Mouse (Mus musculus): ENCODE data around the gene Smyd3. TPM values are rescaled to one million over a fixed set of nuclear protein-coding genes. Genes with fewer than 3 reads are reported as not detected.

Smyd3 gene
- polyA plus RNA-seq, 1 experiment from 2014 or later, result 24.0 TPM

GRCm38 (mm10) chr1:179114385-179114784, 403.5 kb downstream of the Smyd3 start:
- no peaks in the 10 kb centered on the region for H3K9me3 ChIP-seq (ENCODE audit: control insufficient read depth, low read depth, low read length)
- H3K9ac ChIP-seq (replicated peaks; ENCODE audit: low read depth, low read length), result no peak overlapping the region
- no peaks in the 10 kb centered on the region for H3K36me3 ChIP-seq (ENCODE audit: control insufficient read depth, insufficient read depth, low read length)
- ATAC-seq (ENCODE audit: insufficient number of reproducible peaks, insufficient read depth, low FRiP score, low read depth), result no peak
- peaks cover 16% of the 10 kb centered on the region for H3K4me1 ChIP-seq (ENCODE audit: control insufficient read depth, insufficient read depth, low read length)
- no peak overlapping the region for H3K27ac ChIP-seq (ENCODE audit: low read length)
- 95% methylated on average over 3 of the region's 3 CpGs for WGBS
- no peaks in the 10 kb centered on the region for H3K27me3 ChIP-seq (ENCODE audit: control insufficient read depth, insufficient read depth, low read length)
- H3K4me2 ChIP-seq (replicated peaks; ENCODE audit: low read depth, low read length), result no peak overlapping the region
- H3K4me3 ChIP-seq (ENCODE audit: low read depth, low read length), result no peak overlapping the region

GRCm38 (mm10) chr1:179108759-179109158, 409.1 kb downstream of the Smyd3 start:
- 28% methylated on average over 7 of the region's 7 CpGs for WGBS
- Histone ChIP-seq H3K9me3 (ENCODE audit: control insufficient read depth, low read depth, low read length) (no peaks in the 10 kb centered on the region), H3K4me1 (ENCODE audit: control insufficient read depth, insufficient read depth, low read length) (peaks cover 25% of the 10 kb centered on the region), H3K4me3 (ENCODE audit: low read depth, low read length) (no peak overlapping the region), H3K4me2 (replicated peaks; ENCODE audit: low read depth, low read length) (no peak overlapping the region), H3K27ac (ENCODE audit: low read length) (no peak overlapping the region), H3K27me3 (ENCODE audit: control insufficient read depth, insufficient read depth, low read length) (no peaks in the 10 kb centered on the region), H3K36me3 (ENCODE audit: control insufficient read depth, insufficient read depth, low read length) (no peaks in the 10 kb centered on the region), H3K9ac (replicated peaks; ENCODE audit: low read depth, low read length) (no peak overlapping the region)
- no peak for ATAC-seq (ENCODE audit: insufficient number of reproducible peaks, insufficient read depth, low FRiP score, low read depth)

GRCm38 (mm10) chr1:179107761-179108694, 409.8 kb downstream of the Smyd3 start:
- Histone ChIP-seq H3K9ac (replicated peaks; ENCODE audit: low read depth, low read length) (no peak overlapping the region), H3K36me3 (ENCODE audit: control insufficient read depth, insufficient read depth, low read length) (no peaks in the 10 kb centered on the region), H3K27ac (ENCODE audit: low read length) (peak overlapping the region; percentile 36; the same call in 1 of the 2 replicates), H3K4me3 (ENCODE audit: low read depth, low read length) (no peak overlapping the region), H3K4me2 (replicated peaks; ENCODE audit: low read depth, low read length) (0 out of 2 replicates have a peak overlapping the region, but pooled peaks have one; percentile 14), H3K4me1 (ENCODE audit: control insufficient read depth, insufficient read depth, low read length) (peaks cover 25% of the 10 kb centered on the region), H3K9me3 (ENCODE audit: control insufficient read depth, low read depth, low read length) (no peaks in the 10 kb centered on the region), H3K27me3 (ENCODE audit: control insufficient read depth, insufficient read depth, low read length) (no peaks in the 10 kb centered on the region)
- ATAC-seq (ENCODE audit: insufficient number of reproducible peaks, insufficient read depth, low FRiP score, low read depth), result peak; percentile 66; the same call in 1 of the 2 replicates
- WGBS, result 18% methylated on average over 16 of the region's 16 CpGs

DNA sequence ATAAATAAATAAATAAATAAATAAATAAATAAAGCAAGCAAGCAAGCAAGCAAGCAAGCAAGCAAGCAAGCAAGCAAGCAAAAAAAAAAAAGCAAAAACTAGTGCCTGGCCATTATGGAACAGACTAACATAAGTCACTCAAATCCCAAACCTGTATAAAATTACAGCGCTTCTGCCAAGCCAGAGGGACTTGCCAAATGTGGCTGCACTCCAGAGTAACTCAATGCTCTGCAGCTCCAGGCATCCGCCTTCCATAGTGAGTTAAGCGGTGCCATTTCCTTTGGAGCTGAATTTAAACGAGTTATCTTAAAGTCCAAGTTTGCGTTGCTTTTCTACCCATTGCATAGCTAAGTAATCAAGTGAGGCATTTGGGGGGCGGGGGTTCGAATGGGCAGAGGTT, 410.6 kb downstream of the Smyd3 start:
- Histone ChIP-seq H3K27ac (ENCODE audit: low read length) (peak overlapping the region; percentile 36; the same call in 1 of the 2 replicates), H3K27me3 (ENCODE audit: control insufficient read depth, insufficient read depth, low read length) (no peaks in the 10 kb centered on the region), H3K4me1 (ENCODE audit: control insufficient read depth, insufficient read depth, low read length) (peaks cover 25% of the 10 kb centered on the region), H3K9me3 (ENCODE audit: control insufficient read depth, low read depth, low read length) (no peaks in the 10 kb centered on the region), H3K36me3 (ENCODE audit: control insufficient read depth, insufficient read depth, low read length) (no peaks in the 10 kb centered on the region), H3K9ac (replicated peaks; ENCODE audit: low read depth, low read length) (no peak overlapping the region), H3K4me3 (ENCODE audit: low read depth, low read length) (no peak overlapping the region), H3K4me2 (replicated peaks; ENCODE audit: low read depth, low read length) (no peak overlapping the region)
- no peak for ATAC-seq (ENCODE audit: insufficient number of reproducible peaks, insufficient read depth, low FRiP score, low read depth)
- whole genome bisulfite sequencing, result 32% methylated on average over 7 of the region's 7 CpGs

- Histone ChIP-seq H3K4me3 (ENCODE audit: low read depth, low read length) (no peak overlapping the region), H3K27ac (ENCODE audit: low read length) (no peak overlapping the region; the same call in 1 of the 2 replicates)
Measured at GRCm38 (mm10) chr1:179106702-179107145, 411.1 kb downstream of the Smyd3 start.

GRCm38 (mm10) chr1:179106103-179106701, 411.6 kb downstream of the Smyd3 start:
- Histone ChIP-seq H3K4me2 (replicated peaks; ENCODE audit: low read depth, low read length) (no peak overlapping the region), H3K27ac (ENCODE audit: low read length) (no peak overlapping the region), H3K4me1 (ENCODE audit: control insufficient read depth, insufficient read depth, low read length) (peaks cover 22% of the 10 kb centered on the region), H3K4me3 (ENCODE audit: low read depth, low read length) (no peak overlapping the region), H3K9ac (replicated peaks; ENCODE audit: low read depth, low read length) (no peak overlapping the region), H3K9me3 (ENCODE audit: control insufficient read depth, low read depth, low read length) (no peaks in the 10 kb centered on the region), H3K36me3 (ENCODE audit: control insufficient read depth, insufficient read depth, low read length) (no peaks in the 10 kb centered on the region), H3K27me3 (ENCODE audit: control insufficient read depth, insufficient read depth, low read length) (no peaks in the 10 kb centered on the region)
- no peak for ATAC-seq (ENCODE audit: insufficient number of reproducible peaks, insufficient read depth, low FRiP score, low read depth)
- WGBS, result 72% methylated on average over 18 of the region's 18 CpGs

More at GRCm38 (mm10) chr1:179106702-179107145, 411.1 kb downstream of the Smyd3 start:
- Histone ChIP-seq H3K9me3 (ENCODE audit: control insufficient read depth, low read depth, low read length) (no peaks in the 10 kb centered on the region), H3K4me1 (ENCODE audit: control insufficient read depth, insufficient read depth, low read length) (peaks cover 25% of the 10 kb centered on the region), H3K36me3 (ENCODE audit: control insufficient read depth, insufficient read depth, low read length) (no peaks in the 10 kb centered on the region), H3K27me3 (ENCODE audit: control insufficient read depth, insufficient read depth, low read length) (no peaks in the 10 kb centered on the region), H3K4me2 (replicated peaks; ENCODE audit: low read depth, low read length) (no peak overlapping the region), H3K9ac (replicated peaks; ENCODE audit: low read depth, low read length) (no peak overlapping the region)
- 38% methylated on average over 6 of the region's 6 CpGs for WGBS
- ATAC-seq (ENCODE audit: insufficient number of reproducible peaks, insufficient read depth, low FRiP score, low read depth), result no peak

DNA sequence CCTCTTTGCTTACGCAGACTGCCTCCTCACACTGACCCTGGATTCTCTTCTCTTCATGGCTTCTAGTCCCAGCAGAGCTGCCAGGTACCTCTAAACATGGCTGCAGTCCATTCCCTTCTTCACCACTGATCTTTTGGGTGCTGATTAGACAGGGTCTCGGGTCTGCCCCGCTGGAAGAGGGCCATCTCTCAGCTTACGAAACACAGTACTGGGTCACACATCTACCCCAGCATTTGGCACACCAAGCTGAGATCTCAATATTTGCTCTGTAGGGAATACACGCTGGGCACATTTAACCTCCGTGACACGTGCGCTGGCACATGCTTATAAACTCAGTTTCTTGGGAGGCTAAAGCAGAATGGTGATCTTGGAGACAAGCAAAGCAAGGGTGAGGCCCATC, 413.4 kb downstream of the Smyd3 start:
- no peaks in the 10 kb centered on the region for H3K27me3 ChIP-seq (ENCODE audit: control insufficient read depth, insufficient read depth, low read length)
- no peak overlapping the region for H3K4me3 ChIP-seq (ENCODE audit: low read depth, low read length)
- H3K9ac ChIP-seq (replicated peaks; ENCODE audit: low read depth, low read length), result no peak overlapping the region
- ATAC-seq (ENCODE audit: insufficient number of reproducible peaks, insufficient read depth, low FRiP score, low read depth), result no peak
- no peaks in the 10 kb centered on the region for H3K36me3 ChIP-seq (ENCODE audit: control insufficient read depth, insufficient read depth, low read length)
- H3K4me1 ChIP-seq (ENCODE audit: control insufficient read depth, insufficient read depth, low read length), result peaks cover 22% of the 10 kb centered on the region; the same call in 1 of the 2 replicates
- 94% methylated on average over 8 of the region's 8 CpGs for WGBS
- H3K9me3 ChIP-seq (ENCODE audit: control insufficient read depth, low read depth, low read length), result no peaks in the 10 kb centered on the region
- no peak overlapping the region for H3K27ac ChIP-seq (ENCODE audit: low read length)
- no peak overlapping the region for H3K4me2 ChIP-seq (replicated peaks; ENCODE audit: low read depth, low read length)

DNA sequence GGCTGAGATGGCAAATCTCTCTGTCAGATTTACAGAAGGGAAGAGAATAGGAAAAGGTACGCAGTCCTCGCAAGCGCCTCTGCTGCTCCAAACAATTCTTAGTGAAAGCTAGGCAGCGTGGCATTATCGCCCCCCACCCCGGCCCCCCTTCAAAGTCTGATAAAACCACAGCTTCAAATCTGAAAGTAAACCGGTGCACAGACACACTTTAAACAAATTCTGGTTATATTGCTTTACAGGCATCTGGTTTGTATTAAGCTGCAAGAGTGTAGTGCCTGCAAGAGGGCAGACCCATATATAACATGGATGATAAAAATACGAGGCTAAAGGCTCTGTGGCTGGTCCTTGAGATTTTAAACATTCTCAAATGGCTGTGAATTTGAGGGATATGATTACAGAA, 420.8 kb downstream of the Smyd3 start:
- ATAC-seq (ENCODE audit: insufficient number of reproducible peaks, insufficient read depth, low FRiP score, low read depth), result peak; percentile 61; the same call in 1 of the 2 replicates
- H3K9me3 ChIP-seq (ENCODE audit: control insufficient read depth, low read depth, low read length), result no peaks in the 10 kb centered on the region
- 26% methylated on average over 8 of the region's 8 CpGs for WGBS

More for the DNA sequence above, 420.8 kb downstream of the Smyd3 start:
- Histone ChIP-seq H3K27ac (ENCODE audit: low read length) (peak overlapping the region; percentile 44), H3K4me1 (ENCODE audit: control insufficient read depth, insufficient read depth, low read length) (peaks cover 12% of the 10 kb centered on the region; the same call in 1 of the 2 replicates), H3K36me3 (ENCODE audit: control insufficient read depth, insufficient read depth, low read length) (no peaks in the 10 kb centered on the region), H3K27me3 (ENCODE audit: control insufficient read depth, insufficient read depth, low read length) (no peaks in the 10 kb centered on the region), H3K4me2 (replicated peaks; ENCODE audit: low read depth, low read length) (no peak overlapping the region), H3K4me3 (ENCODE audit: low read depth, low read length) (no peak overlapping the region), H3K9ac (replicated peaks; ENCODE audit: low read depth, low read length) (no peak overlapping the region)

All from stomach, embryonic 14.5 days (tissue).